Mouse (Mus musculus) liver, adult (tissue): ENCODE measurements around the gene Tet3.

Source experiments
- GATA4 ChIP-seq: IDR thresholded peaks from 2 replicates; pipeline ENCODE4 v1.6.1; 2014; ENCODE audit warnings: mild to moderate bottlenecking, low read length; ENCODE audit not compliant: insufficient replicate concordance

Gene Tet3

GRCm38 (mm10) chr6:83435174-83435573 lies 23.7 kb downstream of the Tet3 start:
- TF ChIP-seq GATA4: no peak

DNA sequence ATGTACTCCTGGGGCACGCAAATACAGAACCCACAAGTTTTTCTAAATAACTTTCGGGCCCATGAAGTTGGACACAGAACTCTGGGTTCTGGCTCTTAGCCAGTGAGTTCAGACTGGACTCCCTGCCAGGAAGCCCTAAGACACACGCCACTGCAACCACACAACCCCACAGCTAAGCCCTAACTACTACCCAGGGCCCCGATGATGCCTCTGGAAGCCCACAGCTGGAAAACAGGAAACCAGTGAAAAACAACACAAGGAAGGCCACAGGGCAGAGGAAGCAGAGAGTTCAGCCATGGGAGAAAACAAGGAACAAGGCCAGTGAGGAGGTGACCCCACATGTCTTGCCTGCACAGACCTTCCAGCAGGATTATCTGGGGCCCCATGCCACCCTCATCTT lies 25.3 kb downstream of the Tet3 start:
- peak; percentile 18; the same call in 1 of the 2 replicates for TF ChIP-seq GATA4

GRCm38 (mm10) chr6:83432966-83433365 lies 25.9 kb downstream of the Tet3 start:
- TF ChIP-seq GATA4: no peak

- TF ChIP-seq GATA4: no peak
These were observed 30.7 kb downstream of the Tet3 start for GRCm38 (mm10) chr6:83427968-83428731.

GRCm38 (mm10) chr6:83427512-83427911 lies 31.4 kb downstream of the Tet3 start:
- no peak for TF ChIP-seq GATA4

- no peak for TF ChIP-seq GATA4
These were observed 32.3 kb downstream of the Tet3 start for GRCm38 (mm10) chr6:83426576-83426975.

GRCm38 (mm10) chr6:83424053-83424404 lies 34.9 kb downstream of the Tet3 start:
- TF ChIP-seq GATA4: no peak

- TF ChIP-seq GATA4: no peak
These were observed 35.4 kb downstream of the Tet3 start for GRCm38 (mm10) chr6:83423400-83424052.

- peak; percentile 97; the same call in 1 of the 2 replicates for TF ChIP-seq GATA4
These were observed 36.8 kb downstream of the Tet3 start for GRCm38 (mm10) chr6:83421866-83422649.

DNA sequence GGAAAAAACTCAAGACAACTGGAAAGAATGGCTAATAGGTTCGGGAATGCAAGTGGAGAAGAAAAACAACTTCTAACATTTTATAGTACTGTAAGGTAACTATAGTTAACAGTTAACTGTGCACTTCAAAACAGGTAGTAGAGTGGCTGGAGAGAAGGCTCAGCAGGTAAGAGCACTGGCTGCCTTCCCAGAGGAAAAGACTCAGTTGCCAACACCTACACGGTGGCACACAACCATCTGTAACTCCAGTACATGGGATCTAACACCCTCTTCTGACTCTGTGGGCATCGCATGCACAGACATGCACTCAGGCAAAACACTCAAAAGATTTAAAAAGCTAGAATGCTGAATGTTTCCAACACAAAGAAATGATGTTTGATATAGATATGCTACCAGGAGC lies 39.4 kb downstream of the Tet3 start:
- TF ChIP-seq GATA4: no peak

DNA sequence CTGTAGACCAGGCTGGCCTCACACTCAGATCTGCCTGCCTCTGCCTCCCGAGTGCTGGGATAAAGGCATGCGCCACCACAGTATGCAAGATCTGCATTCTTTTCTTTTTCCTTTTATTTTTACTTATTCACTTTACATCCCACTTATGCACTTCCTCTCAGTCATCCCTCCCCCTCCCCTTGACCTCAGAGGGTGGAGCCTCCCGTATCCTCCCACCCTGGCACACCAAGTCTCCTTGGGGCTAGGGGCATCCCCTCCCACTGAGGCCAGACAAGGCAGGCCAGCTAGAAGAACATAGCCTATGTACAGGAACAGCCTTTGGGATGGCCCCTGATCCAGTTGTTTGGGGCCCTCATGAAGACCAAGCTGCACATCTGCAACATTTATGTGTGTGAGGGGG lies 41.4 kb downstream of the Tet3 start:
- TF ChIP-seq GATA4: no peak

- TF ChIP-seq GATA4: no peak
These were observed 41.8 kb downstream of the Tet3 start for GRCm38 (mm10) chr6:83417104-83417502.

- TF ChIP-seq GATA4: no peak
These were observed 42.4 kb downstream of the Tet3 start for GRCm38 (mm10) chr6:83416261-83417103.

GRCm38 (mm10) chr6:83415356-83415940 lies 43.4 kb downstream of the Tet3 start:
- no peak for TF ChIP-seq GATA4
